Mouse (Mus musculus) thymus, adult 2 months (tissue): ENCODE data around the gene 4933406M09Rik.

Experiments used
- CTCF ChIP-seq: fragments of 200-500 bp; IDR thresholded peaks from 2 replicates; pipeline ENCODE4 v1.5.1; 2012; ENCODE audit warnings: mild to moderate bottlenecking, control low read depth, low read length, moderate library complexity, borderline replicate concordance; ENCODE audit not compliant: control insufficient read depth, poor library complexity, insufficient read depth; ENCODE audit errors: extremely low read depth
- POLR2A ChIP-seq: fragments of 200-500 bp; IDR thresholded peaks from 2 replicates; pipeline ENCODE4 v1.6.1; 2012; ENCODE audit warnings: mild to moderate bottlenecking, low read length, control low read depth, moderate library complexity; ENCODE audit not compliant: control insufficient read depth, poor library complexity, insufficient read depth; ENCODE audit errors: extremely low read depth

- TF ChIP-seq CTCF, result no peak
- no peak for TF ChIP-seq POLR2A
Measured at GRCm38 (mm10) chr1:134361195-134361856, 24.4 kb upstream of the 4933406M09Rik start.
